Mouse (Mus musculus): ENCODE measurements around the gene Prss16. TPM values are rescaled to one million over a fixed set of nuclear protein-coding genes. Genes with fewer than 3 reads are reported as not detected.

Prss16 gene
- polyA plus RNA-seq, 1 experiment: 0.15 TPM

DNA sequence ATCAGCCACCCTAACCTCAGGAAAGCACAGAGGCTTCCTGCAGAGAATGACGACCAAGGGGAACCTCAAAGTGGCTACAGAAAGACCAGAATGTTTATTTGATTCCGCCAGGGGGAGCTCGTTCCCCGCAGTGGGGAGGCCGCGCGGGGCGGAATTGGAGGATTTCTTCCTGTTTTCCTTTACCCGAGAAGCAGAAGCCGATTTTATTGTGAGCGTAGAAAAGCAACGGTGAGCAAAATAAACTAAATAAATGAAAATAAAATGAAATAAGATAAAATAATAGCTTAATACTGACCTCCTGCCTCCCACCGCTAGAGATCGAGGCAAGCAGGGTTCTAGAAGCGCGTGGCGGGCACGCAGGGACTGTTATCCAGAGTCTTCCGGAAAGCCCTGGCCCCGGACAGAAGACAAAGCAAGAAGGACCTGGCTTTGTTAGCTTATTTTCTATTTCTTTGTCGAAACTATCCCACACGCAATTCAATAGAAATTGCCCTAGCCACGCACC, 35.3 kb downstream of the Prss16 start:
- no peak for DNase-seq (ENCODE audit: low read depth)

GRCm38 (mm10) chr13:21971641-21972040, 37.9 kb downstream of the Prss16 start:
- no peak for DNase-seq (ENCODE audit: low read depth)

DNA sequence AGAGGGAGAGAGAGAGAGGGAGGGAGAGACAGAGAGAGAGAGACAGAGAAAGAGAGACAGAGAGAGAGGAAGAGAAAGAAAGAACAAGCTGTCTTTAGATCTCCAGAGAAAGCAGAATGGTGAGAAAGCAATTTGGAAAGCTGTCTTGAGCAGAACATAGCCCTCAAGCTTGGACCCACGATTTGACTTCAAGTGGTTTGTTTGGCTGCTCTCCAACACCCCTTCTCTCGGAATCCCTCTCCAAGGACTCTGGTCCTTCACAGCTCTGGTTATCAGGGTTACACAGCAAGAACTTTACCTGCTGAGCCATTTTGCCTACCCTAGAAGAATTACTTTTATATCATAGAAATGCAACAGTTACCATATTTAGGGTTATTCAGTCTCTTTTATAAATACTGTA, 39.7 kb downstream of the Prss16 start:
- DNase-seq (ENCODE audit: low read depth): no peak

- no peak for DNase-seq (ENCODE audit: low read depth)
These were observed 40.3 kb downstream of the Prss16 start for GRCm38 (mm10) chr13:21969269-21969668.

Other genes with a start within 250 kb of the Prss16 start
- gene Hist1h1b, start 229.1 kb downstream of the Prss16 start, polyA plus RNA-seq (2012; rRNA removed): 0.43 TPM in 2 replicates
- gene Hist1h3i, start 226.4 kb downstream of the Prss16 start, polyA plus RNA-seq (2012; rRNA removed): 5.2 and 5.7 TPM in 2 replicates
- 1.4 and 2.6 TPM in 2 replicates for gene Hist1h2an, start 222.5 kb downstream of the Prss16 start, polyA plus RNA-seq (2012; rRNA removed)
- 1.3 and 4.4 TPM in 2 replicates for gene Hist1h2bp, start 222.3 kb downstream of the Prss16 start, polyA plus RNA-seq (2012; rRNA removed)
- gene Hist1h2bq, start 199.5 kb downstream of the Prss16 start, polyA plus RNA-seq (2012; rRNA removed): 6.5 and 38.5 TPM in 2 replicates
- gene Hist1h2ao, start 199.3 kb downstream of the Prss16 start, polyA plus RNA-seq (2012; rRNA removed): not detected in 2 replicates
- not detected in 2 replicates for gene Hist1h4m, start 198.0 kb downstream of the Prss16 start, polyA plus RNA-seq (2012; rRNA removed)
- gene Hist1h4n, start 177.5 kb downstream of the Prss16 start, polyA plus RNA-seq (2012; rRNA removed): 14.4 and 25.0 TPM in 2 replicates
- gene Hist1h2ap, start 176.2 kb downstream of the Prss16 start, polyA plus RNA-seq (2012; rRNA removed): 16.8 and 17.6 TPM in 2 replicates
- 4.6 and 35.6 TPM in 2 replicates for gene Hist1h2br, start 176.0 kb downstream of the Prss16 start, polyA plus RNA-seq (2012; rRNA removed)
- 0.81 and 1.4 TPM in 2 replicates for gene Zfp184, start 64.6 kb downstream of the Prss16 start, polyA plus RNA-seq (2012; rRNA removed)
- 0.11 and 0.46 TPM in 2 replicates for gene Pom121l2, start 28.5 kb downstream of the Prss16 start, polyA plus RNA-seq (2012; rRNA removed)
- gene Hist1h2ah, start 25.8 kb upstream of the Prss16 start, polyA plus RNA-seq (2012; rRNA removed): 4.9 TPM in 1 of 2 replicates, not detected in the other
- gene Hist1h2bk, start 26.1 kb upstream of the Prss16 start, polyA plus RNA-seq (2012; rRNA removed): 0.51 and 3.1 TPM in 2 replicates
- 7.5 and 10.7 TPM in 2 replicates for gene Hist1h4i, start 31.6 kb upstream of the Prss16 start, polyA plus RNA-seq (2012; rRNA removed)
- gene Hist1h2ag, start 33.2 kb upstream of the Prss16 start, polyA plus RNA-seq (2012; rRNA removed): 0.99 TPM in 1 of 2 replicates, not detected in the other
- gene Hist1h2bj, start 33.5 kb upstream of the Prss16 start, polyA plus RNA-seq (2012; rRNA removed): 1.2 and 3.0 TPM in 2 replicates
- not detected in 2 replicates for gene Vmn1r188, start 74.7 kb upstream of the Prss16 start, polyA plus RNA-seq (2012; rRNA removed)
- gene Vmn1r189, start 96.1 kb upstream of the Prss16 start, polyA plus RNA-seq (2012; rRNA removed): not detected in 2 replicates
- gene Vmn1r191, start 174.2 kb upstream of the Prss16 start, polyA plus RNA-seq (2012; rRNA removed): not detected in 2 replicates
- not detected in 2 replicates for gene Vmn1r192, start 181.4 kb upstream of the Prss16 start, polyA plus RNA-seq (2012; rRNA removed)
- not detected in 2 replicates for gene Vmn1r193, start 213.4 kb upstream of the Prss16 start, polyA plus RNA-seq (2012; rRNA removed)
- not detected in 2 replicates for gene Vmn1r194, start 234.5 kb upstream of the Prss16 start, polyA plus RNA-seq (2012; rRNA removed)